Mouse (Mus musculus): ENCODE data around the gene Mtfr1l. TPM values are rescaled to one million over a fixed set of nuclear protein-coding genes. Genes with fewer than 3 reads are reported as not detected.

The Mtfr1l gene
- polyA plus RNA-seq, 1 experiment from 2014 or later, result 53.7 TPM

- Histone ChIP-seq H3K9me3 (replicated peaks) (no peaks in the 10 kb centered on the region), H3K27me3 (no peaks in the 10 kb centered on the region), H3K4me2 (peak overlapping the region; percentile 93), H3K27ac (peak overlapping the region; percentile 88), H3K9ac (peak overlapping the region; percentile 62), H3K4me1 (replicated peaks) (peaks cover 78% of the 10 kb centered on the region), H3K4me3 (replicated peaks) (peak overlapping the region; percentile 77), H3K36me3 (peaks cover 45% of the 10 kb centered on the region)
- DNase-seq (peak; percentile 51), ATAC-seq (ENCODE audit: low read depth) (0 out of 2 replicates have a peak, but pooled peaks have one; percentile 20)
- WGBS (ENCODE audit: insufficient replicate concordance), result 45% methylated on average over 11 of the region's 11 CpGs
Observed at GRCm38 (mm10) chr4:134514309-134514930, 20.8 kb downstream of the Mtfr1l start.

- Histone ChIP-seq H3K36me3 (peaks cover 31% of the 10 kb centered on the region), H3K4me3 (replicated peaks) (peak overlapping the region; percentile 77), H3K4me1 (replicated peaks) (peaks cover 87% of the 10 kb centered on the region), H3K27me3 (no peaks in the 10 kb centered on the region), H3K9me3 (replicated peaks) (no peaks in the 10 kb centered on the region), H3K27ac (peak overlapping the region; percentile 88), H3K4me2 (peak overlapping the region; percentile 93), H3K9ac (peak overlapping the region; percentile 66)
- 3% methylated on average over 15 of the region's 15 CpGs for WGBS (ENCODE audit: insufficient replicate concordance)
- ATAC-seq (ENCODE audit: low read depth), result peak; percentile 62
- DNase-seq, result no peak
Observed at GRCm38 (mm10) chr4:134512798-134513197, 22.4 kb downstream of the Mtfr1l start.

GRCm38 (mm10) chr4:134511730-134512129, 23.5 kb downstream of the Mtfr1l start:
- no peak for DNase-seq
- no peaks in the 10 kb centered on the region for H3K27me3 ChIP-seq
- H3K4me1 ChIP-seq (replicated peaks), result peaks cover 87% of the 10 kb centered on the region
- ATAC-seq (ENCODE audit: low read depth), result no peak
- 18% methylated on average over 6 of the region's 6 CpGs for WGBS (ENCODE audit: insufficient replicate concordance)
- peak overlapping the region; percentile 85 for H3K9ac ChIP-seq
- H3K27ac ChIP-seq, result peak overlapping the region; percentile 89
- peak overlapping the region; percentile 93 for H3K4me2 ChIP-seq
- peaks cover 35% of the 10 kb centered on the region for H3K36me3 ChIP-seq
- H3K4me3 ChIP-seq (replicated peaks), result peak overlapping the region; percentile 77
- no peaks in the 10 kb centered on the region for H3K9me3 ChIP-seq (replicated peaks)

- WGBS (ENCODE audit: insufficient replicate concordance), result under 1% methylated on average over 42 of the region's 42 CpGs
- H3K9me3 ChIP-seq (replicated peaks), result no peaks in the 10 kb centered on the region
- H3K9ac ChIP-seq, result peak within 1 kb of the TSS; percentile 85
- H3K27me3 ChIP-seq, result no peaks in the 10 kb centered on the region
- peaks cover 29% of the 10 kb centered on the region for H3K36me3 ChIP-seq
- ATAC-seq (ENCODE audit: low read depth) (peak; percentile 81), DNase-seq (peak; percentile 78)
- H3K27ac ChIP-seq, result peak within 1 kb of the TSS; percentile 89
- H3K4me2 ChIP-seq, result peak within 1 kb of the TSS; percentile 93
- peaks cover 87% of the 10 kb centered on the region for H3K4me1 ChIP-seq (replicated peaks)
- peak within 1 kb of the TSS; percentile 77 for H3K4me3 ChIP-seq (replicated peaks)
Observed at GRCm38 (mm10) chr4:134510845-134511411, 24.3 kb downstream of the Mtfr1l start, which contains the start of gene Aunip. Aunip (plus strand) TSS chr4:134510999.

- H3K4me3 ChIP-seq (replicated peaks), result no peak overlapping the region
Observed at GRCm38 (mm10) chr4:134510396-134510795, 24.8 kb downstream of the Mtfr1l start.

GRCm38 (mm10) chr4:134506713-134507112, 28.5 kb downstream of the Mtfr1l start:
- H3K9ac ChIP-seq, result no peak overlapping the region
- no peak overlapping the region for H3K4me3 ChIP-seq (replicated peaks)
- 88% methylated on average over 19 of the region's 19 CpGs for WGBS (ENCODE audit: insufficient replicate concordance)
- H3K27ac ChIP-seq, result peak overlapping the region; percentile 89
- H3K4me2 ChIP-seq, result 0 out of 2 replicates have a peak overlapping the region, but pooled peaks have one; percentile 38
- H3K9me3 ChIP-seq (replicated peaks), result no peaks in the 10 kb centered on the region
- DNase-seq (no peak), ATAC-seq (ENCODE audit: low read depth) (no peak)
- no peaks in the 10 kb centered on the region for H3K27me3 ChIP-seq
- H3K36me3 ChIP-seq, result peaks cover 12% of the 10 kb centered on the region
- peaks cover 85% of the 10 kb centered on the region for H3K4me1 ChIP-seq (replicated peaks)

More at GRCm38 (mm10) chr4:134510396-134510795, 24.8 kb downstream of the Mtfr1l start:
- no peaks in the 10 kb centered on the region for H3K9me3 ChIP-seq (replicated peaks)
- 76% methylated on average over 4 of the region's 4 CpGs for WGBS (ENCODE audit: insufficient replicate concordance)
- peak overlapping the region; percentile 55 for H3K27ac ChIP-seq
- DNase-seq (no peak), ATAC-seq (ENCODE audit: low read depth) (no peak)
- peaks cover 87% of the 10 kb centered on the region for H3K4me1 ChIP-seq (replicated peaks)
- H3K36me3 ChIP-seq, result peaks cover 25% of the 10 kb centered on the region
- peak overlapping the region; percentile 13; the same call in 1 of the 2 replicates for H3K9ac ChIP-seq
- peak overlapping the region; percentile 93 for H3K4me2 ChIP-seq
- H3K27me3 ChIP-seq, result no peaks in the 10 kb centered on the region

- Histone ChIP-seq H3K9ac (peak overlapping the region; percentile 40; the same call in 1 of the 2 replicates), H3K27ac (peak overlapping the region; percentile 89), H3K4me3 (replicated peaks) (no peak overlapping the region), H3K27me3 (no peaks in the 10 kb centered on the region), H3K9me3 (replicated peaks) (no peaks in the 10 kb centered on the region), H3K36me3 (peaks cover 12% of the 10 kb centered on the region), H3K4me1 (replicated peaks) (peaks cover 82% of the 10 kb centered on the region), H3K4me2 (peak overlapping the region; percentile 38)
- DNase-seq (peak; percentile 71), ATAC-seq (ENCODE audit: low read depth) (peak; percentile 82)
- 23% methylated on average over 3 of the region's 4 CpGs for WGBS (ENCODE audit: insufficient replicate concordance)
Observed at GRCm38 (mm10) chr4:134505966-134506594, 29.1 kb downstream of the Mtfr1l start.

GRCm38 (mm10) chr4:134505303-134505789, 29.8 kb downstream of the Mtfr1l start:
- ATAC-seq (ENCODE audit: low read depth) (no peak), DNase-seq (peak; percentile 47)
- Histone ChIP-seq H3K4me2 (0 out of 2 replicates have a peak overlapping the region, but pooled peaks have one; percentile 4), H3K9me3 (replicated peaks) (no peaks in the 10 kb centered on the region), H3K4me3 (replicated peaks) (no peak overlapping the region), H3K9ac (0 out of 2 replicates have a peak overlapping the region, but pooled peaks have one; percentile 37), H3K4me1 (replicated peaks) (peaks cover 84% of the 10 kb centered on the region), H3K27ac (peak overlapping the region; percentile 89), H3K27me3 (no peaks in the 10 kb centered on the region), H3K36me3 (peaks cover 12% of the 10 kb centered on the region)
- WGBS (ENCODE audit: insufficient replicate concordance), result 52% methylated on average over 4 of the region's 4 CpGs

GRCm38 (mm10) chr4:134503686-134504357, 31.4 kb downstream of the Mtfr1l start:
- WGBS (ENCODE audit: insufficient replicate concordance), result 33% methylated on average over 4 of the region's 4 CpGs
- Histone ChIP-seq H3K9me3 (replicated peaks) (no peaks in the 10 kb centered on the region), H3K27ac (peak overlapping the region; percentile 69), H3K9ac (peak overlapping the region; percentile 51; the same call in 1 of the 2 replicates), H3K4me3 (replicated peaks) (peak overlapping the region; percentile 21; the same call in 1 of the 2 replicates), H3K4me2 (peak overlapping the region; percentile 53), H3K36me3 (peaks cover 12% of the 10 kb centered on the region), H3K4me1 (replicated peaks) (peaks cover 76% of the 10 kb centered on the region), H3K27me3 (no peaks in the 10 kb centered on the region)
- ATAC-seq (ENCODE audit: low read depth) (peak; percentile 61), DNase-seq (peak; percentile 56)

- Histone ChIP-seq H3K4me1 (replicated peaks) (peaks cover 76% of the 10 kb centered on the region), H3K27ac (no peak overlapping the region), H3K9me3 (replicated peaks) (no peaks in the 10 kb centered on the region), H3K9ac (no peak overlapping the region), H3K36me3 (no peaks in the 10 kb centered on the region), H3K4me3 (replicated peaks) (no peak overlapping the region), H3K4me2 (no peak overlapping the region), H3K27me3 (no peaks in the 10 kb centered on the region)
- 79% methylated on average over 6 of the region's 6 CpGs for WGBS (ENCODE audit: insufficient replicate concordance)
- no peak for ATAC-seq (ENCODE audit: low read depth)
- DNase-seq, result no peak
Observed at GRCm38 (mm10) chr4:134501095-134501494, 34.1 kb downstream of the Mtfr1l start.

All from liver, embryonic 13.5 days (tissue).